Mouse (Mus musculus): ENCODE data around the gene P4ha2. TPM values are rescaled to one million over a fixed set of nuclear protein-coding genes. Genes with fewer than 3 reads are reported as not detected.
A peak's percentile ranks its signal among the peaks of the same experiment; 100 is the strongest.
"Not testable (repeated sequence)": the region's sequence is repeated elsewhere in the genome, so short reads cannot be mapped to it uniquely, and the experiment has no call there.

The P4ha2 gene
- total RNA-seq, 2 experiments from 2014 or later, result 1.4 to 2.5 TPM

DNA sequence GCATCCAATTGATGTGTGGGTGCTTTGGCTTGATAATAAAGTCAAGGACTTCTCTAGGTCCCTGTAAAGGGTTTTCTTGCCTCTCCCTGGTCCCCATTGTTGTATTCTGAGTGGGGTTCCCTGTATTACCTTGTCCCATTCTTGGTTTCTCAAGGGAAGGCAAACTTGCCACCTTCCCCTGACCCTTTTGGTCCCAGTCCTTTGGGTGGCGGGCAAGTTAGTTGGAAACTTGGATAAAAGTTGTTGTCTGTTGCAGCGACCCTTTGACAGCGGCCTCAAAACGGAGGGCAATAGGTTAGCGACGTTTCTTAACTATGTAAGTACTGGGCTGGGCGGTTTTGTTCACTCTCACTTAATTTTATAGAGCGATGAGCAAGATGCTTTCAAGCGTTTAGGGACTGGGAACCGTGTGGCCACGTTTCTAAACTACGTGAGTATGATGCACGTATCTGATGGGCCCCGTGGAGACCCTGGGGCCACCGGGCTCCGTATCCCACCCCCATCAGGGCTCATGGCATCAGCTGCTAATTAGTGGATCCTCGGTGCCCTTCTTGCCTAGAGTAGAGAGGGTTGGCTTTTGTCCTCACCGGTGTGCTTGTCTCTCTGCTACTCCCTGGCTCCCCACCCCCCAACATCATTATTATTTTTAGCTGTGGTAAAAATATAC, 26.2 kb downstream of the P4ha2 start:
- no peak for ATAC-seq (replicated peaks; ENCODE audit: low FRiP score, low TSS enrichment, poor library complexity, severe bottlenecking)

DNA sequence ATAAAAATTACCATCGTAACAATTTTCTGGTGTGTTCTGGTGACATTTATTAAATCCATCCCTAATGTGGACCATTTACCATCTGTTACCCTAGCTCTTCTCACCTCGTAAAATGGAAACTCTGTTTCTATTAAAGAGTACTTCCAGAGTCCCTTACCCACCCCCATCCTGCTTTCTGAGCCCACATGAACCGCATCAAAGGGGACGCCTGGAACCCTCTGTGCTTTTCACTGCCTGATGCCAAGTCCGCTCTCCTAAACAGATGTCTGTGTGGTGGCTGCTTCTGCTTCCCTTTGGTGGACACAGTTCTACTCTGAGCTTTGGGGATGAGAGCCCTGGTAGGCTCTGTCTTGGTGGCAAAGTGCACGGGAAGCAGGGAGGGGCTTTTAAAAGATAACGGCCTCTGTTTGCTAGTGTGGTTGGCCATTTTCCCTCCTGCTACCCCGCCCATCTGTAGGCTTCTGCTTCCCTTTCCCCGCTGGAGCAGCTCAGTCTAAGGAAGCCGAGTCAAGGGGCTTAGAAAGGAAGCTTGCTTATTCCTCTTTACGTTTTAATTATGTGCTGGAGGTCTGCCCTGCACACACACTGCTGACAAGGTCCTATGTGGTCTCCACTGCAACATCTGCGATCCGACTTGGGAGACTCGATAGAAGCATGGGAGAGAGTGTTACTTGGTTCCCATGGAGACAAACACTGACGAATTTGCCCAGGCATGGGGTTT, 26.9 kb downstream of the P4ha2 start:
- peak; percentile 79 for ATAC-seq (replicated peaks; ENCODE audit: low FRiP score, low TSS enrichment, poor library complexity, severe bottlenecking)

DNA sequence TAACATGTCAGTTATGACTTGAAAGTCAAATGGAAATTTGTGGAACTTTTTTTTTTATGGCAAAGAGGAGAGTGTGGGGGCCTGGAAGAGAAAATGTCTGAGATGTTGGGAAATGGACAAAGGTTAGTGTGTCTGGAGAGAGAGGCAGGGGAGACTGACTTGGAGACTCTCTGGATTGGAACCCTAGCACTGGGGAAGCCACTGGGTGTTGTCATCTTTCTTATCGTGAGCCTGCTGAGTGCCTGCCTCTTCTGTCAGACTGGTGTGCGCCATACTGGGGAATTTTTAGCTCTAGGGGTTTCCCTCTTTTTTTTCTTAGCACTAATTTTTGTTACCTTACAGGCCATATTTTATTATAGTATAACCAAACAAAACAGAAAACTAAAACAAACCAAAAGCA, 27.5 kb downstream of the P4ha2 start:
- ATAC-seq (replicated peaks; ENCODE audit: low FRiP score, low TSS enrichment, poor library complexity, severe bottlenecking), result no peak; the same call in 1 of the 2 replicates

DNA sequence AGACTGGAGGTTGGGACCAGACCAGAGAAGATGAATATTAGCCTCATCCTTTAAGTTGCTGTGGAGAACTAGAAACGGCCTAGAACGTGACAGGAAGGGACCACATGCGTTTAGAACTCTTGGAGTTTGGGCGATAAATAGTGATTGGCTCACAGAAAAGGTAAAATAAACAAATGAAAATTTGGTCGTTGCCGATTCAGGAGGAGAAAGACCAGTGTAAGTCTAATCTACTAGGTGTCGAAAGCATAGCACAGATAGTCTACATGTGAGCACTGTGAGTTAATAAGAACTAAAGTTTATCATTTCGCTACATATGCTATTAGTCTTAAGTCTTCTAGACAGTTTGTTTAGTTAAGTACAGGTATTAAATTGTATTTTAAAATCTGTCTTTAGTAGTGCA, 30.1 kb downstream of the P4ha2 start:
- no peak for ATAC-seq (replicated peaks; ENCODE audit: low FRiP score, low TSS enrichment, poor library complexity, severe bottlenecking)

DNA sequence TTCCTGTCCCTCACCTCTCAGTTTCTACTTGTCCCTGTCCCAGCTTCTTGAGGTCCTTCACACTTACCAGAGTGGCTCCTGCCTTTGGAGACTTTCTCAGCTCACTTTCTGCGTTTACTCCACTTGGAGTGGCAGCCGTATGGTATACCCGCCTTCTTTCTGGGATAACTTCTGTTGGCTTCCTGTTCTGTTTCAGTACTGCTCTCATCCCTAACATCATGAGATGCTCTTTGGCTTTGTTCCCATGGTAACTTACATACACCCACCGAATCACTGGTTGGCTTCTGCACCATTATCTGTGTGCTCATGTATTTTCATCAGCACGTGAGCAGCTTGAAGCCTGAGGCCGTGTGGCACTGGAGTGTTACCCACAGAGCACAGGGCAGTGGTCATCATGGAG, 30.8 kb downstream of the P4ha2 start:
- ATAC-seq (replicated peaks; ENCODE audit: low FRiP score, low TSS enrichment, poor library complexity, severe bottlenecking), result no peak

DNA sequence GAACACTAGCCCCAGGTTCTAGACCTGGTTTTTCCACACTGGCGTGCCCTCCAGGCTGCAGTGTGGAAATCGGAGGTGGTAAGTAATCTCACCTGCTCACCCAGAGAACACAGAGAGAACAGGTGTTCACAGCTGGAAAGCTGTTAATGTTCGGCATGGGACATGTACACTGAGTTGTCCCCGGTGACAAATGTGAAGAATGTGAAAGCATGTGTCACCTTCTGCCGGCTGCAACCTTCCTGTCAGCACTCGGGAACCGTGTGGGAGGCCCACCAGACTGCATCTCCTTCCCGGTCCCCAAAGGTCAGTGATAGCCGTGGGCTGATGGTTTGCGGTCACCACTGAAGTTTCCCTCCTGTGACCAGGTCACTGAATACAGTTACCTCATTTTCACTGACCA, 32.4 kb downstream of the P4ha2 start:
- no peak for ATAC-seq (replicated peaks; ENCODE audit: low FRiP score, low TSS enrichment, poor library complexity, severe bottlenecking)

DNA sequence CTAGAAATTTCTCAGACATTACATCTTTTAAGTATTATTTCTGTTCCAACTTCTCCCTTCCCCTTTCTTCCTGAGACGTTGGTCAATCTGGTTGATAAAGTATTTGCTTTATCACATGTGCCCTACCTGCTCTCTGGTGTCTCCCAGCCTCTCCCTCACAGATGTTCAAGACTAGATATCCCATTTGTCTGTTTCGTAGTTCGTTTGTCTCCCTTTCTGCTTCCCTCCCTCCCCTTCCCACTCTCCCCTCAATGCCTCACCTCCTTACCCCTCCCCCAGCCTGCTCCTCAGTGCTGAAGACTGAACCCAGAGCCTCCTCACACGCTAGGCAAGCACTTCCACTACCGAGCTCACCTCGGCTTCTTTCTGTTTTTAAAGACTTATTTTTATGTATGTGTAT, 35.0 kb downstream of the P4ha2 start:
- peak; percentile 73 for ATAC-seq (replicated peaks; ENCODE audit: low FRiP score, low TSS enrichment, poor library complexity, severe bottlenecking)

DNA sequence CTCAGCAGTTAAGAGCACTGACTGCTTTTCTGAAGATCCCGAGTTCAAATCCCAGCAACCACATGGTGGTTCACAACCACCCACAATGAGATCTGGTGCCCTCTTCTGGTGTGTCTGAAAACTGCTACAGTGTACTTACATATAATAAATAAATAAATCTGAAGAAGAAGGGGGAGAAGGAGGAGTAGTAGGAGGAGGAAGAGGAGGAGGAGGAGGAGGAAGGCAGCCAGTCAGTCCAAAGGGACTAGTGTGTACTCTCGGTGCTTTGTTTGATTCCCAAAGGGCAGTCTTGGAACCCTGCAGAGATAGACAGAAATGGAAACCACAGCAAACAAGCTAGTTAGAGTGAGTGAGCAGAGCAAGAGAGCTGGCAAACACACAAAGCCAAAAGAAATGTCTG, 40.3 kb downstream of the P4ha2 start:
- ATAC-seq (replicated peaks; ENCODE audit: low FRiP score, low TSS enrichment, poor library complexity, severe bottlenecking), result not testable (repeated sequence)

DNA sequence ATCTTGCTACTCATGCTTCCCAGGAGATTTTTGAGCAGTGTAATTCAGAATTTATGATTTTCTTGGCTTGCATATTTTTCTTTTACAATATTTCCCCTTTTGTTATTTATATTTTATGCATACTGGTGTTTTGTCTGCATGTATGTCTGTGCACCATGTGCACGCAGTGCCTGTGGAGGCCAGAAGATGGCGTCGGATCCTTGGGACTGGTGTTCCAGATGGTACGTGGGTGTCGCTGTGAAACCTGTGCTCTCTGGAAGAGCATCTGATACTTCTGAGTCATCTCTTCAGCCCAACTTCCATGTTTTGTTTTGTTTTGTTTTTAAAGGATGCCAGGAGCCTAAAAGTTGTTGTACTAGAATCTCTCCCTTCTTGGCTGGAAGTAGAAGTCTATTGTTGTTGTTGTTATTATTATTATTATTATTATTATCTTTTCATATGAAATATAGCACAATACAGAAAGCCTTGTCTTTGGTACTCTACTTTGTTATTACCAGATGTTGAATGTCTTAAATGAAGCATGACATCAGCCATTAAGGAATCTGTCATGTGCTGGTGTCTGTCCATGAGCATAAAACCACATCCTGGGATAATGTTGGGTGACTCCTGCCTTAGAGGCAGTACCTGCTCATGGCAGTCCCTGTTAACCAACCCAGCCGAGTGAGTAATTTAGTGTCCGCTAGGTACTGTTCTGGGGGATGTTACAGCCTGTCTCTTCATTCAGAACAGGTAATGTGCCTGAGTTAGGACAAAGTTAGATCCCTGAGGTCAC, 41.5 kb downstream of the P4ha2 start:
- ATAC-seq (replicated peaks; ENCODE audit: low FRiP score, low TSS enrichment, poor library complexity, severe bottlenecking), result no peak

DNA sequence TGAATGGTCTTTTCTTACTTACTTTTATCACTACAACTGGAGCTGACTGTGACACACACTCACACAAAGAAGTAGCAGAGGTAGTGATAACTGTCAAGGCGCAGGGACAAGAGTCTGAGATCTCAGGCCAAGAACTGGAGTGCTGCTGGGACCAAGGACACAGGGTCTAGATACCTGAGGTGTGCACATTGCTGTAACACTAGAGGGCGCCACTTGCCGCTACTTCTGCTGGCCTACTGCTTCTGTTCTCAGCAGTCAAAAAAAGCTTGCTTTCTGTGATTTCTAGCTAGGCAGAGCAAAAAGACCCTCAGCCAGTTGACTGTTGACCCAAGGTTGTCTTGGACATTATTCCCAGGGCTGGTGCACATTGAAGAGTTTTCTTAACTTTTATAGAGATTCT, 45.0 kb downstream of the P4ha2 start:
- peak; percentile 53; the same call in 1 of the 2 replicates for ATAC-seq (replicated peaks; ENCODE audit: low FRiP score, low TSS enrichment, poor library complexity, severe bottlenecking)

DNA sequence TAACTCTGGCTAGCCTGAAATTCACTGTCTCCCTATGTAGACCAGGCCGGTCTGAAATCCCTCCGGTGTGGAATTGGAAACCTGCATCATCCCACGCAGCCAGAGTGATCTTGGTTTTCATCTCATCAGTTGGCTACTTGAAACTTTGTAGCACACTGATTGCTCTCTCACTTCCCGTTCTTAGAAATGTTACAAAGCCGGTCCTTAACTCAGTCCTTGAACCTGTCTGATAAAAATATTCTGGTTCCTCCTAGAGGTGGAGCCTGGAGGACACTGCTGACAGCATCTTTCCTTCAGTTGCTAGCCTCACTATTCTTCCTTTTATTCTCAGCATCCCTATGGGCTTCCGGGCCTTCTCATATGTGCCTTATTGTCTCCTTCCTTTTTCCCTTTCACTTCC, 46.1 kb downstream of the P4ha2 start:
- no peak for ATAC-seq (replicated peaks; ENCODE audit: low FRiP score, low TSS enrichment, poor library complexity, severe bottlenecking)

DNA sequence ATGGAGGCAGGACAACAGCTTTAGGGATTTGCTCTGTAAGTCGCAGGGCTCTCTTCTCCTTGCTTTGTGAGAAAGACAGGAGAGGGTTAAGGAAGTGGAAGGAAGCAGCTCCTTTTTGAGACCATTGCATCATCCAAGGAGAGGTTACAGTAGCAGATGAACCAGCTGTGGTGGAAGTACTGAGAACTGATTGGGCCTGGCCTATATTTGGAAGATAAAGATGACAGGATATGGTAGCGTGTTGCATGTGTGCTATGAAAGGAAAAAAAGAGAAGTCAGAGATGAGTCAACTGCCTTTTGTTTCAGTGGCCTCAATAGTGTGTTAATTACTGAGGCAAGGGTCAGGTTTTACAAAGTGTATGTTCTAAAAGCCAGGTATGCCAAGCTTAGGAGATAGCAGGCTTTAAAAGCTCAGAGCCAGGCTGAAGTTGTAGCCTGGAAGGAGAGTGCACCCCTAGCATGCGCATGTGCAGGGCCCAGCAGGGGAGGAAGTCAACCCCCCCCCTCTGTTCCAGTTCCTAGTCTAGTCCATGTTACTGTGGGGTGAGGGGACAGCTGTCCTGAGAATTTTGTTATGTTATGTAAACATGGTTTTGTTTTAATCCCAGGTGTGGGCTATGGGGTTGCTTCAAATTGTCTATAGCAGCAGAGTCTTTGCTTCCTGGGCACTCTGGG, 50.0 kb downstream of the P4ha2 start:
- no peak for ATAC-seq (replicated peaks; ENCODE audit: low FRiP score, low TSS enrichment, poor library complexity, severe bottlenecking)

DNA sequence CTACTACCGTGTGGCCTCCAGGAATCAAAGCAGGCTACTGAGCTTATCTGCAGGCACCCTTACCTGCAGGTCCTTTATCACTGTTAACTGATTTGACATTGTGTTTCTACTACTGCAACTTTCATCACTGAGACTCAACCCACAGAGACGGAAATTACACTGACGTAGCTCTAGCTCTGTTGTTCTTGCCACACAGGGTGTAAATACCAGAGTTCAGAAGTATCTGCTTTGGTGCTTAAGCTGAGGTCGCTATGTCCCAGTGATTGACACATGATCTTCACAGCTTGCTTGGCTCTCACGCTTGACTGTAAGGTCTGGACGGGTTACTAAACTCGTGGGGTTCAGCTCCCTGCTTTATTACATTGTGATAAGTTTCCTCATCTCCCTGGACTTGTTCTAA, 51.2 kb downstream of the P4ha2 start:
- no peak for ATAC-seq (replicated peaks; ENCODE audit: low FRiP score, low TSS enrichment, poor library complexity, severe bottlenecking)

DNA sequence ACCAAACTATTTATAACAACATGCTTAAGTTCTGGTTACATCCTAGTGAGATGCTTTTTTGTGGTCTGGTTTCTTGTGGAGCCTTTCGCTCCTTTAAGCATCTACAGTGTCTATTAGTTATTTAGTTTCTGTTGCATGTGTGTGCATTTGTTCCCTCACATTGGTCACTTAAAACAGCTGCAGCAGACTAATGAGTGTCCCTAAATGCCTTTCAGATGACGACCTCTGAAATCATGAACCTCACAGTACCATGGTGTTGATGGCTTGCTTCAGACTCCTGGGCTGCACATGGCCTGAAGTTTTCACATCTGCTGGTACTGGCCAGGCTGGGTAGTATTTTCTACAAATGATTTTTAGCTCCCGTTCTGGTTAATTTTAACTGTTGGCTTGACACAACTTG, 53.1 kb downstream of the P4ha2 start:
- no peak for ATAC-seq (replicated peaks; ENCODE audit: low FRiP score, low TSS enrichment, poor library complexity, severe bottlenecking)

DNA sequence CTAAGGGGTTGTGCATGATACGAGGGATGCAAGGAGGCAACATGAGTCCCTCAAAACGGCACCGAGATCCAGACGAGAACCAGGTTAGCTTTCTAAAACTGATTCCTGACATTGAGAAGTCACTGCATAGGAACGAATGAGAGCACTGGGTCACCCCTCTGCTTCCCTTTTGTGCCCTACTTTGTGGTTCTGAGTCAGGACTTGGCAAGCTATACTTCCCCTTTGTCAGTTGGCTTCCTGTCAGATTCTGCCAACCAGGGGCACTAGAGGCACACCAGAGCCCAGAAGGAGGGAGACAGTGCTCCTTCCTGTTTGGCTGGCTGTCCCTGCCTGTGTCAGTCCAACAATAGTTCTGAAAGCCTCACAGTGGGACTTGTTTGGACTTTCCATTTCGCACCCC, 56.0 kb downstream of the P4ha2 start:
- peak; percentile 50; the same call in 1 of the 2 replicates for ATAC-seq (replicated peaks; ENCODE audit: low FRiP score, low TSS enrichment, poor library complexity, severe bottlenecking)

DNA sequence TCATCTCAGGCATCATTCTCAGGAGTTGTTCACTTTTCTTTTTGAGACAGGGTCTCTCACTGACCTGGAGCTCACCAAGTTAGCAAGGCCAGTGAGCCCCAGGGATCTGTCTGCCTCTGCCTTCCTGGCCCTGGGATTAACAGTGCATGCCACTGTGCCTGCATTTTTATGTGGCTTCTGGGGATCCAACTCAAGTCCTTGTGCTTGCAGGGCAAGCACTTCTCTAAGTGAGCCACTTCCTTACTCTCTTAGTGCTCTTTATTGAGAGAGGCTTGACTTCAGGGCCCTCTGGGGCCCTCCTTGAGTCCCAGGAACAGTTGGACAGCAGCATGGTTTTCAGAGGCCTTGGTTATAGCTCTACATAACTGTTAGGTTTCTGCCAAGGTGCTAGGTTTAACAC, 56.6 kb downstream of the P4ha2 start:
- no peak for ATAC-seq (replicated peaks; ENCODE audit: low FRiP score, low TSS enrichment, poor library complexity, severe bottlenecking)

DNA sequence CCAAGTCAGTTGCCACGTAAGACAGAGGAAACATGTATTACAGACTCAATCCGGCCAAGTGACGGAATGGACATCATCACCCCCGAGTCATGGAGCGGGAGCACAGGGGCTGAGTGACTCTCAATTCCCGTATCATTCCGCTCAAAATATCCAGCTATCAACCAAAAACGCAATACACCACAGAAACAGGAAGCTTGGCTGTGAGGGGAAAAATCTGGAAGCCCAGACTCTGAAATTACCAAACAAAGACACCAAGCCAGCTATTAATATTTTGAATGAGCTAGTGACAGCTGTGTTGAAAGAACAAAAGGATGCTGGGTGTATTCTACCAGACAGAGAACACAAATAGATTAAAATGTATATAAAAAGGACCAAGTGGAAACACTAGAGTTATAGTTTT, 57.7 kb downstream of the P4ha2 start:
- ATAC-seq (replicated peaks; ENCODE audit: low FRiP score, low TSS enrichment, poor library complexity, severe bottlenecking), result no peak

DNA sequence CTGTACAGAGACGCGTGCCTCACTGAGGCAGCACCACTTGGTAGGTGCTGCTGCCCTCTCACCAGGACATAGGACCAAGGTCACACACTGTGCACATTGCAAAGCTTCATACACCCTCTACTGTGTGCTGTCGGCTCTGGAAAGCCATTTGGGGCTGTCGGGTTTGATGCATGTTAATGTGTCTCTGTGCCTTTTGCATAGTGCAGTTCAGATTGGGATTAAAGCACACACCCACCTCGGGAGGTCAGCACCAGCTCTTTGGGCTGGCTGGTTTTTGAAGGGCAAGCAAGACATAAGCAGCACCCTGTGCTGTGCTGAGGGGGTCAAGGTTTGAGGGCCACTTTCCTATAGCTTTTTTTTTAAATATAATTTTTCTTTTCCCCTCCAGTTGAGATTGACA, 60.5 kb downstream of the P4ha2 start:
- ATAC-seq (replicated peaks; ENCODE audit: low FRiP score, low TSS enrichment, poor library complexity, severe bottlenecking), result no peak

DNA sequence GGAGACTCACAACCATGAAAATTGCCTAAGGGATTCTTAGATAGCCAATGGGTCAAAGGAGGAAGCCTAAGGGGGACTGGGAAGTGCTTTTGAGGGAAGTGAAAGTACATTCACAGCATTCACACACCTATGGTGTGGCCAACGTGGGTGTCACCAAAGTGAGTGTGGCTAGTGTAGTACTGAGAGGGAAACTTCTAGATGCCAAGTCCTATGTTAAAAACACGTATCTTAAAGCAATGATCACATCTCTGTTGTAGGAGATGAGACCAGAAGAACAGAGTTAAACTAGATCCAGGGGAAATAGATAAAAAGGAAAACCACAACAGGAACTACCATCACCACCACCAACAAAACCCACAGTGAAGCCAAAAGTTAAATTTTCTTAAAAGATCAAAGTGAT, 61.0 kb downstream of the P4ha2 start:
- no peak for ATAC-seq (replicated peaks; ENCODE audit: low FRiP score, low TSS enrichment, poor library complexity, severe bottlenecking)

DNA sequence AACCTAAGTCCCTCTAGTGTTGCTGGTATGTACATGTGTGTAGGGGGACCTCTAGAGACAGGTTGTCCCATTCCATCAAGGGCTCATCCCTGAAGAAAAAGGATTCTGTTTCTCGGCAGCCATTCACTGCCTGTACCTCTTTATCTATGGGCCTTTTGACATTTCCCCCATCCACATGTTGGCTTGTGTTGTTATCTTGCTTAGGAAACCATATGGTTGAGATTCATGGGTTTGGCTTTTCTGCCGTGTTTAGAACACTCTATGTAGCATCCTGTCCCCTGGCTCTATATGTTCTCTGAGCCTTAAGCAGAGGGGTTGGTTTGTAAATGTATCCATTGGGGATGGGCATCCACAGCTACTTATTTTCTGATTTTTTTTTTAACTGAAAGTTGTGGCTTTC, 61.6 kb downstream of the P4ha2 start:
- no peak for ATAC-seq (replicated peaks; ENCODE audit: low FRiP score, low TSS enrichment, poor library complexity, severe bottlenecking)
